10 mouse cellular contexts compared by ENCODE assay signal in genomic region chr8:47939933-47940870, GRCm38 (mm10). TPM values are rescaled to one million over a fixed set of nuclear protein-coding genes. Genes with fewer than 3 reads are reported as not detected.
DNase-seq lines count a peak whose midpoint lies in the region; ATAC-seq and TF ChIP-seq lines count a peak whose summit lies in the region.
"Had no signal": no experiment of that assay in that cellular context is flagged by ENCODE, and none has a peak within 500 bp of the region (broad histone marks: within the 10 kb centered on the region; RNA-seq: fewer than 3 reads in every experiment).

No protein-coding gene starts in this region.

- DNase-seq in forebrain, embryonic 10.5 days (ENCODE audit: extremely low spot score, low spot score), result no peak
- DNase-seq in liver, embryonic 11.5 days (ENCODE audit: low spot score), result no peak
- DNase-seq in hindbrain, postnatal 0 days (ENCODE audit: low spot score), result no peak
- DNase-seq in layer of hippocampus, postnatal 36 days, result no peak

- H3K36me3 ChIP-seq in forebrain, embryonic 10.5 days (replicated peaks), result no peaks in the 10 kb centered on the region
- H3K36me3 ChIP-seq in forebrain, embryonic 15.5 days, result no peaks in the 10 kb centered on the region
- H3K36me3 ChIP-seq in liver, embryonic 12.5 days, result no peaks in the 10 kb centered on the region
- H3K36me3 ChIP-seq in liver, embryonic 11.5 days (ENCODE audit: control insufficient read depth, insufficient read depth, low read length), result no peaks in the 10 kb centered on the region
- no peaks in the 10 kb centered on the region for H3K36me3 ChIP-seq in hindbrain, postnatal 0 days (ENCODE audit: insufficient read depth, low read length)
- no peaks in the 10 kb centered on the region for H3K36me3 ChIP-seq in neural tube, embryonic 15.5 days

- no peaks in the 10 kb centered on the region for H3K9me3 ChIP-seq in forebrain, embryonic 10.5 days
- H3K9me3 ChIP-seq in forebrain, embryonic 15.5 days, result no peaks in the 10 kb centered on the region
- no peaks in the 10 kb centered on the region for H3K9me3 ChIP-seq in liver, embryonic 12.5 days (replicated peaks)
- H3K9me3 ChIP-seq in liver, embryonic 11.5 days (ENCODE audit: control insufficient read depth, low read length), result no peaks in the 10 kb centered on the region
- no peaks in the 10 kb centered on the region for H3K9me3 ChIP-seq in hindbrain, postnatal 0 days (ENCODE audit: low read length)
- no peaks in the 10 kb centered on the region for H3K9me3 ChIP-seq in neural tube, embryonic 15.5 days (replicated peaks)
- H3K9me3 ChIP-seq: megakaryocyte, embryonic 14.5 days had no signal

- H3K4me3 ChIP-seq in forebrain, embryonic 10.5 days, result no peak overlapping the region
- H3K4me3 ChIP-seq in forebrain, embryonic 15.5 days, result no peak overlapping the region
- no peak overlapping the region for H3K4me3 ChIP-seq in liver, embryonic 12.5 days
- no peak overlapping the region for H3K4me3 ChIP-seq in liver, embryonic 11.5 days (ENCODE audit: low read depth, low read length)
- H3K4me3 ChIP-seq in hindbrain, postnatal 0 days (ENCODE audit: low read length), result no peak overlapping the region
- no peak overlapping the region for H3K4me3 ChIP-seq in neural tube, embryonic 15.5 days (replicated peaks)
- H3K4me3 ChIP-seq: megakaryocyte, embryonic 14.5 days had no signal

- WGBS in forebrain, embryonic 10.5 days, result 86% methylated on average over 10 of the region's 10 CpGs
- WGBS in forebrain, embryonic 15.5 days, result 83% methylated on average over 10 of the region's 10 CpGs
- WGBS in liver, embryonic 12.5 days (ENCODE audit: insufficient replicate concordance), result 65% methylated on average over 10 of the region's 10 CpGs
- WGBS in liver, embryonic 11.5 days, result 77% methylated on average over 10 of the region's 10 CpGs
- WGBS in hindbrain, postnatal 0 days, result 85% methylated on average over 10 of the region's 10 CpGs
- 90% methylated on average over 10 of the region's 10 CpGs for WGBS in neural tube, embryonic 15.5 days

- H3K4me2 ChIP-seq in forebrain, embryonic 15.5 days (replicated peaks), result no peak overlapping the region
- H3K4me2 ChIP-seq in liver, embryonic 12.5 days, result no peak overlapping the region
- no peak overlapping the region for H3K4me2 ChIP-seq in liver, embryonic 11.5 days
- H3K4me2 ChIP-seq in hindbrain, postnatal 0 days (ENCODE audit: low read depth, low read length), result no peak overlapping the region
- no peak overlapping the region for H3K4me2 ChIP-seq in neural tube, embryonic 15.5 days

- H3K4me1 ChIP-seq in forebrain, embryonic 10.5 days, result peaks cover 23% of the 10 kb centered on the region
- peaks cover 10% of the 10 kb centered on the region for H3K4me1 ChIP-seq in forebrain, embryonic 15.5 days
- peaks cover 11% of the 10 kb centered on the region for H3K4me1 ChIP-seq in liver, embryonic 12.5 days
- no peaks in the 10 kb centered on the region for H3K4me1 ChIP-seq in liver, embryonic 11.5 days (replicated peaks; ENCODE audit: control insufficient read depth, insufficient read depth, low read length)
- no peaks in the 10 kb centered on the region for H3K4me1 ChIP-seq in hindbrain, postnatal 0 days (ENCODE audit: insufficient read depth, low read length)
- peaks cover 14% of the 10 kb centered on the region for H3K4me1 ChIP-seq in neural tube, embryonic 15.5 days

- 0 out of 2 replicates have a peak overlapping the region, but pooled peaks have one; percentile 49 for H3K27ac ChIP-seq in forebrain, embryonic 10.5 days
- no peak overlapping the region for H3K27ac ChIP-seq in forebrain, embryonic 15.5 days (replicated peaks)
- H3K27ac ChIP-seq in liver, embryonic 12.5 days, result peak overlapping the region; percentile 48; the same call in 1 of the 2 replicates
- no peak overlapping the region; the same call in 1 of the 2 replicates for H3K27ac ChIP-seq in liver, embryonic 11.5 days (ENCODE audit: low read depth, low read length)
- H3K27ac ChIP-seq in hindbrain, postnatal 0 days, result 0 out of 2 replicates have a peak overlapping the region, but pooled peaks have one; percentile 13
- H3K27ac ChIP-seq in neural tube, embryonic 15.5 days (replicated peaks), result 0 out of 2 replicates have a peak overlapping the region, but pooled peaks have one; percentile 41

- no peaks in the 10 kb centered on the region for H3K27me3 ChIP-seq in forebrain, embryonic 10.5 days (ENCODE audit: poor library complexity, severe bottlenecking)
- H3K27me3 ChIP-seq in forebrain, embryonic 15.5 days, result no peaks in the 10 kb centered on the region; the same call in 1 of the 2 replicates
- no peaks in the 10 kb centered on the region for H3K27me3 ChIP-seq in liver, embryonic 12.5 days (replicated peaks)
- no peaks in the 10 kb centered on the region for H3K27me3 ChIP-seq in liver, embryonic 11.5 days (replicated peaks; ENCODE audit: control insufficient read depth, insufficient read depth, low read length)
- no peaks in the 10 kb centered on the region for H3K27me3 ChIP-seq in hindbrain, postnatal 0 days (ENCODE audit: insufficient read depth, low read length)
- H3K27me3 ChIP-seq in neural tube, embryonic 15.5 days (replicated peaks), result no peaks in the 10 kb centered on the region
- H3K27me3 ChIP-seq: megakaryocyte, embryonic 14.5 days; Patski had no signal

- TF ChIP-seq CTCF in hindbrain, postnatal 0 days (IDR thresholded peaks at IDR 0.05; ENCODE audit: low read depth), result no peak

- H3K9ac ChIP-seq in forebrain, embryonic 15.5 days (replicated peaks), result no peak overlapping the region
- H3K9ac ChIP-seq in liver, embryonic 12.5 days, result no peak overlapping the region
- H3K9ac ChIP-seq in liver, embryonic 11.5 days (ENCODE audit: low read depth, low read length), result no peak overlapping the region
- H3K9ac ChIP-seq in hindbrain, postnatal 0 days (replicated peaks; ENCODE audit: low read length), result no peak overlapping the region
- no peak overlapping the region for H3K9ac ChIP-seq in neural tube, embryonic 15.5 days (replicated peaks)

- ATAC-seq in forebrain, embryonic 15.5 days (replicated peaks), result no peak
- ATAC-seq in liver, embryonic 12.5 days, result no peak
- no peak for ATAC-seq in liver, embryonic 11.5 days (replicated peaks; ENCODE audit: low FRiP score)
- ATAC-seq in hindbrain, postnatal 0 days, result no peak
- ATAC-seq in neural tube, embryonic 15.5 days (ENCODE audit: low FRiP score), result no peak
- ATAC-seq in activated CD4-positive, CD25-positive, alpha-beta regulatory T cell, adult 4 months, result no peak

RNA-seq across cellular contexts. Expression of gene Wwc2, which starts 50.5 kb away (rescaled TPM):
- 7.8 and 8.5 TPM in 2 replicates for polyA plus RNA-seq in forebrain, embryonic 10.5 days (2016; fragmentation: Nextera tagmentation; extraction: Ambion mirVana)
- 4.1 and 4.2 TPM in 2 replicates for polyA plus RNA-seq in forebrain, embryonic 15.5 days (2015; fragmentation: Nextera tagmentation; extraction: Ambion mirVana)
- 4.7 and 5.0 TPM in 2 replicates for polyA plus RNA-seq in liver, embryonic 12.5 days (2016; fragmentation: Nextera tagmentation; extraction: Ambion mirVana)
- 6.2 and 7.3 TPM in 2 replicates for polyA plus RNA-seq in liver, embryonic 11.5 days (2014; fragmentation: Nextera tagmentation; extraction: Ambion mirVana)
- total RNA-seq in hindbrain, postnatal 0 days (2014; rRNA removed), result 10.0 and 11.2 TPM in 2 replicates
- 5.2 and 5.3 TPM in 2 replicates for polyA plus RNA-seq in hindbrain, postnatal 0 days (2015; fragmentation: Nextera tagmentation; extraction: Ambion mirVana)
- 5.8 and 6.1 TPM in 2 replicates for polyA plus RNA-seq in neural tube, embryonic 15.5 days (2015; fragmentation: Nextera tagmentation; extraction: Ambion mirVana)
- polyA plus RNA-seq in activated CD4-positive, CD25-positive, alpha-beta regulatory T cell, adult 4 months (2017; shearing (Covaris generic)), result under 1 TPM; 0.09 to 0.32 TPM
- 10 to 100 TPM; 27.1 to 27.3 TPM for total RNA-seq in layer of hippocampus, postnatal 36 days (2021)

Comparison
In these comparisons a context has a peak if more than half of its experiments do, and no peak if none do; other contexts are left out.
1. H3K27ac ChIP-seq: peak in forebrain, embryonic 10.5 days (single experiment), liver, embryonic 12.5 days (single experiment), hindbrain, postnatal 0 days (single experiment) and neural tube, embryonic 15.5 days (single experiment); none in forebrain, embryonic 15.5 days (single experiment) and liver, embryonic 11.5 days (single experiment).